Mouse (Mus musculus) heart, embryonic 12.5 days (tissue): ENCODE data around the gene Gm11567. TPM values are rescaled to one million over a fixed set of nuclear protein-coding genes. Genes with fewer than 3 reads are reported as not detected.
"Not testable (repeated sequence)": the region's sequence is repeated elsewhere in the genome, so short reads cannot be mapped to it uniquely, and the experiment has no call there.

Experiments
- ATAC-seq: fragments of 200-750 bp; cut with Nextera tagmentation; 2 replicates; pipeline ENCODE4 v1.8.0; 2017; ENCODE audit warnings: moderate TSS enrichment, moderate library complexity; ENCODE audit not compliant: insufficient number of reproducible peaks, low FRiP score
- H3K27ac ChIP-seq: fragments of 300-500 bp; sonication (generic); 2 replicates; pipeline ENCODE4 v1.5.1; 2016; ENCODE audit warnings: mild to moderate bottlenecking, moderate library complexity; ENCODE audit not compliant: poor library complexity, severe bottlenecking
- H3K27me3 ChIP-seq: fragments of 300-500 bp; sonication (generic); replicated peaks from 2 replicates; pipeline ENCODE4 v1.6.1; 2016; ENCODE audit warnings: mild to moderate bottlenecking, moderate library complexity
- H3K36me3 ChIP-seq: fragments of 300-500 bp; sonication (generic); 2 replicates; pipeline ENCODE4 v1.6.1; 2016; ENCODE audit warnings: mild to moderate bottlenecking, moderate library complexity
- H3K4me1 ChIP-seq: fragments of 300-500 bp; sonication (generic); replicated peaks from 2 replicates; pipeline ENCODE4 v1.6.1; 2016; ENCODE audit warnings: mild to moderate bottlenecking
- H3K4me2 ChIP-seq: fragments of 300-500 bp; sonication (generic); 2 replicates; pipeline ENCODE4 v1.6.1; 2016; ENCODE audit warnings: mild to moderate bottlenecking, moderate library complexity
- H3K4me3 ChIP-seq: fragments of 300-500 bp; sonication (generic); 2 replicates; pipeline ENCODE4 v1.5.1; 2016; ENCODE audit warnings: mild to moderate bottlenecking
- H3K9ac ChIP-seq: fragments of 300-500 bp; sonication (generic); 2 replicates; pipeline ENCODE4 v1.6.1; 2016; ENCODE audit warnings: mild to moderate bottlenecking, moderate library complexity
- H3K9me3 ChIP-seq: fragments of 300-500 bp; sonication (generic); replicated peaks from 2 replicates; pipeline ENCODE4 v1.6.1; 2016; ENCODE audit warnings: mild to moderate bottlenecking, moderate library complexity
- WGBS: fragments of 180-500 bp; shearing (Covaris S2); methylation state at CpG from one replicate; pipeline ENCODE4 v1.1.7; 2016; 5-methylcytosine and 5-hydroxymethylcytosine counted together
- polyA plus RNA-seq: library from polyadenylated mRNA; unstranded; fragments of >200 nt; fragmentation: Nextera tagmentation; extraction: Ambion mirVana; gene quantifications from 2 replicates; pipeline ENCODE4 v1.2.1, GENCODE M21; 2016

The Gm11567 gene
- not detected in 2 replicates for polyA plus RNA-seq

- 43% methylated on average over 1 of the region's 1 CpGs for WGBS
- not testable (repeated sequence) for H3K27me3 ChIP-seq, H3K27ac ChIP-seq, H3K9ac ChIP-seq, H3K9me3 ChIP-seq, H3K4me3 ChIP-seq, H3K4me2 ChIP-seq, H3K4me1 ChIP-seq, ATAC-seq, H3K36me3 ChIP-seq
Measured at GRCm38 (mm10) chr11:99878887-99879286, at the start of gene Gm11567. Gene Gm11567, plus strand, starts transcription at chr11:99879187.

- 0 out of 2 replicates have a peak, but pooled peaks cover 4% of the 10 kb centered on the region for H3K9me3 ChIP-seq
- H3K36me3 ChIP-seq: no peaks in the 10 kb centered on the region
- no peak for ATAC-seq
- WGBS: 74% methylated on average over 1 of the region's 1 CpGs
- no peak within 1 kb of the TSS for H3K4me2 ChIP-seq
- no peaks in the 10 kb centered on the region for H3K4me1 ChIP-seq
- H3K27ac ChIP-seq: no peak within 1 kb of the TSS
- no peak within 1 kb of the TSS for H3K4me3 ChIP-seq
- H3K27me3 ChIP-seq: no peaks in the 10 kb centered on the region
- no peak within 1 kb of the TSS for H3K9ac ChIP-seq
Measured at GRCm38 (mm10) chr11:99837966-99838365, 41.0 kb upstream of the Gm11567 start, which contains the start of gene 2300003K06Rik. Gene 2300003K06Rik, minus strand, starts transcription at chr11:99838066.

- Histone ChIP-seq H3K9ac (no peak overlapping the region), H3K4me1 (no peaks in the 10 kb centered on the region), H3K4me3 (no peak overlapping the region), H3K4me2 (no peak overlapping the region), H3K9me3 (0 out of 2 replicates have a peak, but pooled peaks cover 4% of the 10 kb centered on the region), H3K27ac (no peak overlapping the region), H3K27me3 (no peaks in the 10 kb centered on the region), H3K36me3 (no peaks in the 10 kb centered on the region)
- WGBS: 67% methylated on average over 1 of the region's 1 CpGs
- no peak for ATAC-seq
Measured at GRCm38 (mm10) chr11:99842185-99842584, 36.8 kb upstream of the Gm11567 start.

- H3K9ac ChIP-seq: no peak overlapping the region
- H3K27me3 ChIP-seq: no peaks in the 10 kb centered on the region
- no peaks in the 10 kb centered on the region for H3K9me3 ChIP-seq
- WGBS: 72% methylated on average over 2 of the region's 2 CpGs
- no peak overlapping the region for H3K4me2 ChIP-seq
- H3K36me3 ChIP-seq: no peaks in the 10 kb centered on the region
- ATAC-seq: no peak
- no peak overlapping the region for H3K27ac ChIP-seq
- H3K4me1 ChIP-seq: no peaks in the 10 kb centered on the region
- H3K4me3 ChIP-seq: no peak overlapping the region
Measured at GRCm38 (mm10) chr11:99846746-99847145, 32.2 kb upstream of the Gm11567 start.

GRCm38 (mm10) chr11:99851508-99851907, 27.5 kb upstream of the Gm11567 start, which contains the start of gene Krtap4-16:
Gene Krtap4-16, minus strand, starts transcription at chr11:99851608.
- no peaks in the 10 kb centered on the region for H3K36me3 ChIP-seq
- ATAC-seq: no peak
- H3K4me2 ChIP-seq: no peak within 1 kb of the TSS
- no peak within 1 kb of the TSS for H3K27ac ChIP-seq
- H3K9me3 ChIP-seq: no peaks in the 10 kb centered on the region
- no peaks in the 10 kb centered on the region for H3K27me3 ChIP-seq
- no peak within 1 kb of the TSS for H3K4me3 ChIP-seq
- no peak within 1 kb of the TSS for H3K9ac ChIP-seq
- no peaks in the 10 kb centered on the region for H3K4me1 ChIP-seq

- no peak for ATAC-seq
- WGBS: 50% methylated on average over 3 of the region's 3 CpGs
- Histone ChIP-seq H3K27me3 (no peaks in the 10 kb centered on the region), H3K9ac (no peak overlapping the region), H3K4me3 (no peak overlapping the region), H3K27ac (no peak overlapping the region), H3K9me3 (no peaks in the 10 kb centered on the region), H3K36me3 (no peaks in the 10 kb centered on the region), H3K4me1 (no peaks in the 10 kb centered on the region), H3K4me2 (no peak overlapping the region)
Measured at GRCm38 (mm10) chr11:99854121-99854520, 24.9 kb upstream of the Gm11567 start.

GRCm38 (mm10) chr11:99857617-99858016, 21.4 kb upstream of the Gm11567 start, which contains the start of gene Gm11568:
Gene Gm11568, plus strand, starts transcription at chr11:99857917.
- WGBS: 72% methylated on average over 2 of the region's 2 CpGs
- Histone ChIP-seq H3K27me3 (no peaks in the 10 kb centered on the region), H3K36me3 (no peaks in the 10 kb centered on the region), H3K4me1 (no peaks in the 10 kb centered on the region), H3K4me2 (no peak within 1 kb of the TSS), H3K9ac (no peak within 1 kb of the TSS), H3K27ac (no peak within 1 kb of the TSS), H3K4me3 (no peak within 1 kb of the TSS), H3K9me3 (no peaks in the 10 kb centered on the region)
- no peak for ATAC-seq

GRCm38 (mm10) chr11:99858761-99859160, 20.2 kb upstream of the Gm11567 start:
- Histone ChIP-seq H3K4me3 (no peak overlapping the region), H3K9ac (no peak overlapping the region), H3K27ac (no peak overlapping the region), H3K9me3 (no peaks in the 10 kb centered on the region), H3K4me1 (no peaks in the 10 kb centered on the region), H3K27me3 (no peaks in the 10 kb centered on the region), H3K36me3 (no peaks in the 10 kb centered on the region), H3K4me2 (no peak overlapping the region)
- no peak for ATAC-seq
- 79% methylated on average over 2 of the region's 2 CpGs for WGBS

GRCm38 (mm10) chr11:99864176-99864575, 14.8 kb upstream of the Gm11567 start, which contains the start of gene Gm11559:
Gene Gm11559, plus strand, starts transcription at chr11:99864476.
- WGBS: 48% methylated on average over 1 of the region's 1 CpGs
- H3K4me1 ChIP-seq, ATAC-seq: not testable (repeated sequence)

GRCm38 (mm10) chr11:99873089-99873488, 5.9 kb upstream of the Gm11567 start, which contains the start of gene Krtap9-1:
Gene Krtap9-1, plus strand, starts transcription at chr11:99873389.
- H3K27ac ChIP-seq, H3K4me1 ChIP-seq, H3K9me3 ChIP-seq, H3K9ac ChIP-seq, ATAC-seq, H3K4me2 ChIP-seq, H3K27me3 ChIP-seq, H3K36me3 ChIP-seq, H3K4me3 ChIP-seq: not testable (repeated sequence)
- WGBS: 79% methylated on average over 1 of the region's 1 CpGs

More at GRCm38 (mm10) chr11:99864176-99864575, 14.8 kb upstream of the Gm11567 start, which contains the start of gene Gm11559:
- not testable (repeated sequence) for H3K36me3 ChIP-seq, H3K4me3 ChIP-seq, H3K9me3 ChIP-seq, H3K27me3 ChIP-seq, H3K4me2 ChIP-seq, H3K9ac ChIP-seq, H3K27ac ChIP-seq

- Histone ChIP-seq H3K36me3 (no peaks in the 10 kb centered on the region), H3K27ac (no peak within 1 kb of the TSS), H3K4me2 (no peak within 1 kb of the TSS), H3K9ac (no peak within 1 kb of the TSS), H3K4me1 (no peaks in the 10 kb centered on the region), H3K27me3 (no peaks in the 10 kb centered on the region), H3K4me3 (no peak within 1 kb of the TSS), H3K9me3 (no peaks in the 10 kb centered on the region)
- ATAC-seq: no peak
- 67% methylated on average over 2 of the region's 2 CpGs for WGBS
Measured at GRCm38 (mm10) chr11:99907620-99908019, 28.6 kb downstream of the Gm11567 start, which contains the start of gene Krtap31-1. Gene Krtap31-1, plus strand, starts transcription at chr11:99907920.

GRCm38 (mm10) chr11:99914451-99914850, 35.5 kb downstream of the Gm11567 start, which contains the start of gene Gm11565:
Gene Gm11565, plus strand, starts transcription at chr11:99914751.
- no peaks in the 10 kb centered on the region for H3K36me3 ChIP-seq
- no peaks in the 10 kb centered on the region for H3K27me3 ChIP-seq
- H3K9ac ChIP-seq: no peak within 1 kb of the TSS
- H3K4me3 ChIP-seq: no peak within 1 kb of the TSS
- ATAC-seq: no peak
- no peaks in the 10 kb centered on the region for H3K4me1 ChIP-seq
- no peak within 1 kb of the TSS for H3K4me2 ChIP-seq
- WGBS: 80% methylated on average over 3 of the region's 3 CpGs
- no peak within 1 kb of the TSS for H3K27ac ChIP-seq
- no peaks in the 10 kb centered on the region for H3K9me3 ChIP-seq
